Mouse (Mus musculus) intestine, postnatal 0 days (tissue): ENCODE measurements around the gene Vhl. TPM values are rescaled to one million over a fixed set of nuclear protein-coding genes. Genes with fewer than 3 reads are reported as not detected.

ENCODE experiments used
- ATAC-seq: fragments of 200-750 bp; cut with Nextera tagmentation; 2 replicates; pipeline ENCODE4 v1.8.0; 2017; ENCODE audit warnings: mild to moderate bottlenecking, moderate TSS enrichment, moderate library complexity
- H3K27ac ChIP-seq: fragments of 300-500 bp; sonication (generic); 2 replicates; pipeline ENCODE4 v1.5.1; 2014; ENCODE audit warnings: mild to moderate bottlenecking, low read depth, low read length, moderate library complexity
- H3K27me3 ChIP-seq: fragments of 300-500 bp; sonication (generic); replicated peaks from 2 replicates; pipeline ENCODE4 v1.6.1; 2014; ENCODE audit warnings: low read length, mixed read lengths; ENCODE audit not compliant: control insufficient read depth, insufficient read depth
- H3K36me3 ChIP-seq: fragments of 300-500 bp; sonication (generic); 2 replicates; pipeline ENCODE4 v1.6.1; 2014; ENCODE audit warnings: mild to moderate bottlenecking, moderate library complexity; ENCODE audit not compliant: control insufficient read depth, insufficient read depth
- H3K4me1 ChIP-seq: fragments of 300-500 bp; sonication (generic); replicated peaks from 2 replicates; pipeline ENCODE4 v1.6.1; 2014; ENCODE audit warnings: antibody characterized with exemption, low read length, mixed read lengths; ENCODE audit not compliant: control insufficient read depth, insufficient read depth
- H3K4me2 ChIP-seq: fragments of 300-500 bp; sonication (generic); replicated peaks from 2 replicates; pipeline ENCODE4 v1.6.1; 2014; ENCODE audit warnings: low read depth, mild to moderate bottlenecking, moderate library complexity
- H3K4me3 ChIP-seq: fragments of 300-500 bp; sonication (generic); 2 replicates; pipeline ENCODE4 v1.5.1; 2014; ENCODE audit warnings: low read depth, low read length
- H3K9ac ChIP-seq: fragments of 300-500 bp; sonication (generic); 2 replicates; pipeline ENCODE4 v1.6.1; 2014; ENCODE audit warnings: mild to moderate bottlenecking, low read depth, low read length
- H3K9me3 ChIP-seq: fragments of 300-500 bp; sonication (generic); 2 replicates; pipeline ENCODE4 v1.6.1; 2016; ENCODE audit warnings: mixed run types; ENCODE audit not compliant: control insufficient read depth
- CTCF ChIP-seq: sonication (generic); IDR thresholded peaks from 2 replicates; pipeline ENCODE4 v1.5.1; 2016; ENCODE audit warnings: low read depth, mild to moderate bottlenecking, control low read depth, antibody characterized with exemption, moderate library complexity
- WGBS: fragments of 180-500 bp; shearing (Covaris S2); extraction: QIAGEN DNeasy Blood & Tissue Kit; methylation state at CpG from one replicate; pipeline ENCODE4 v1.1.7; 2014; 5-methylcytosine and 5-hydroxymethylcytosine counted together
- polyA plus RNA-seq: library from polyadenylated mRNA; unstranded; fragments of >200 nt; fragmentation: Nextera tagmentation; extraction: Ambion mirVana; gene quantifications from 2 replicates; pipeline ENCODE4 v1.2.1, GENCODE M21; 2015

Vhl gene
- polyA plus RNA-seq, 1 experiment from 2014 or later, result 20.6 TPM

GRCm38 (mm10) chr6:113638302-113639040 is 14.7 kb downstream of the Vhl start, which contains the start of gene Irak2:
Gene Irak2 (plus strand): TSS chr6:113638467.
- peak; percentile 100 for TF ChIP-seq CTCF
- H3K4me3 ChIP-seq, result peak within 1 kb of the TSS; percentile 63
- no peaks in the 10 kb centered on the region for H3K4me1 ChIP-seq
- no peaks in the 10 kb centered on the region for H3K36me3 ChIP-seq
- no peaks in the 10 kb centered on the region for H3K9me3 ChIP-seq
- peak; percentile 89 for ATAC-seq
- no peaks in the 10 kb centered on the region for H3K27me3 ChIP-seq
- peak within 1 kb of the TSS; percentile 81 for H3K27ac ChIP-seq
- 3% methylated on average over 37 of the region's 37 CpGs for WGBS
- H3K9ac ChIP-seq, result peak within 1 kb of the TSS; percentile 69
- H3K4me2 ChIP-seq, result peak within 1 kb of the TSS; percentile 64

GRCm38 (mm10) chr6:113639201-113639600 is 15.4 kb downstream of the Vhl start:
- Histone ChIP-seq H3K4me2 (peak overlapping the region; percentile 64), H3K27ac (peak overlapping the region; percentile 81), H3K36me3 (no peaks in the 10 kb centered on the region), H3K9me3 (no peaks in the 10 kb centered on the region), H3K9ac (peak overlapping the region; percentile 69; the same call in 1 of the 2 replicates), H3K27me3 (no peaks in the 10 kb centered on the region), H3K4me3 (peak overlapping the region; percentile 63), H3K4me1 (no peaks in the 10 kb centered on the region)
- no peak for TF ChIP-seq CTCF
- peak; percentile 55 for ATAC-seq
- WGBS, result 55% methylated on average over 4 of the region's 4 CpGs

- Histone ChIP-seq H3K9ac (no peak overlapping the region), H3K4me1 (no peaks in the 10 kb centered on the region), H3K4me3 (no peak overlapping the region), H3K4me2 (no peak overlapping the region), H3K9me3 (no peaks in the 10 kb centered on the region), H3K36me3 (peaks cover 7% of the 10 kb centered on the region; the same call in 1 of the 2 replicates), H3K27ac (no peak overlapping the region), H3K27me3 (no peaks in the 10 kb centered on the region)
- WGBS, result 76% methylated on average over 8 of the region's 8 CpGs
- ATAC-seq, result no peak
- TF ChIP-seq CTCF, result no peak
These were observed 18.8 kb downstream of the Vhl start for GRCm38 (mm10) chr6:113642605-113643004.

- peaks cover 11% of the 10 kb centered on the region for H3K36me3 ChIP-seq
These were observed 19.3 kb downstream of the Vhl start for GRCm38 (mm10) chr6:113643021-113643420.

GRCm38 (mm10) chr6:113643967-113644366 is 20.2 kb downstream of the Vhl start:
- Histone ChIP-seq H3K4me1 (no peaks in the 10 kb centered on the region), H3K9ac (no peak overlapping the region), H3K27ac (peak overlapping the region; percentile 50; the same call in 1 of the 2 replicates), H3K4me2 (no peak overlapping the region), H3K27me3 (no peaks in the 10 kb centered on the region), H3K4me3 (no peak overlapping the region), H3K36me3 (peaks cover 21% of the 10 kb centered on the region), H3K9me3 (no peaks in the 10 kb centered on the region)
- no peak for TF ChIP-seq CTCF
- WGBS, result 87% methylated on average over 2 of the region's 2 CpGs
- ATAC-seq, result no peak

More at GRCm38 (mm10) chr6:113643021-113643420, 19.3 kb downstream of the Vhl start:
- Histone ChIP-seq H3K9ac (no peak overlapping the region), H3K4me3 (no peak overlapping the region), H3K9me3 (no peaks in the 10 kb centered on the region), H3K4me1 (no peaks in the 10 kb centered on the region), H3K4me2 (no peak overlapping the region), H3K27ac (no peak overlapping the region), H3K27me3 (no peaks in the 10 kb centered on the region)
- TF ChIP-seq CTCF, result no peak
- no peak for ATAC-seq
- whole genome bisulfite sequencing, result 67% methylated on average over 4 of the region's 4 CpGs

GRCm38 (mm10) chr6:113644808-113645207 is 21.0 kb downstream of the Vhl start:
- no peak overlapping the region for H3K4me3 ChIP-seq
- no peak overlapping the region; the same call in 1 of the 2 replicates for H3K4me2 ChIP-seq
- TF ChIP-seq CTCF, result no peak
- WGBS, result 54% methylated on average over 8 of the region's 8 CpGs
- H3K27ac ChIP-seq, result peak overlapping the region; percentile 50; the same call in 1 of the 2 replicates
- H3K4me1 ChIP-seq, result no peaks in the 10 kb centered on the region
- H3K27me3 ChIP-seq, result no peaks in the 10 kb centered on the region
- ATAC-seq, result no peak
- H3K9ac ChIP-seq, result no peak overlapping the region
- peaks cover 27% of the 10 kb centered on the region for H3K36me3 ChIP-seq
- no peaks in the 10 kb centered on the region for H3K9me3 ChIP-seq
